Mouse (Mus musculus): ENCODE results near the gene Gpr18.
"Not testable (repeated sequence)": the region's sequence is repeated elsewhere in the genome, so short reads cannot be mapped to it uniquely, and the experiment has no call there.

Gene Gpr18

DNA sequence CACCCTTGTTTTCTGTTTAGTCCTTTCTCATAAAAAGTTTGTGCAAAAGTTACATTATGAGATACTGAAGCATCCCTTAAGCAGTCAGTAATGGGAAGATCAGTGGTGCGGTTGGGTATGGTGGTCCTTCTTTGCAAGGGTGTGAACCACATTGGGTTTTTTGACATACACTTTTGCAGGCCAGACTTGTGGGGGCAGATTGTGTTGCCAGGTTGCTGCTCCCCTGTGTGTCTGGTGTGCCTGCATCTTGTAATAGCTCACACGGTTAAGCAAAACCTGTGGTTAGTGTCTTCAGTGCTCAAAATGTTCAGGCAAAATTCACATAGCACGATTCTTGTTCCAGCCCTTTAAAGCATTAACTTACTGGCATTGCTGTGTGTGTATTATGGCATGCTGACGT is 20.3 kb downstream of the Gpr18 start:
- in situ Hi-C loops (cut with MboI; ENCODE audit: low sequenced_read_pairs) = no loop called here

DNA sequence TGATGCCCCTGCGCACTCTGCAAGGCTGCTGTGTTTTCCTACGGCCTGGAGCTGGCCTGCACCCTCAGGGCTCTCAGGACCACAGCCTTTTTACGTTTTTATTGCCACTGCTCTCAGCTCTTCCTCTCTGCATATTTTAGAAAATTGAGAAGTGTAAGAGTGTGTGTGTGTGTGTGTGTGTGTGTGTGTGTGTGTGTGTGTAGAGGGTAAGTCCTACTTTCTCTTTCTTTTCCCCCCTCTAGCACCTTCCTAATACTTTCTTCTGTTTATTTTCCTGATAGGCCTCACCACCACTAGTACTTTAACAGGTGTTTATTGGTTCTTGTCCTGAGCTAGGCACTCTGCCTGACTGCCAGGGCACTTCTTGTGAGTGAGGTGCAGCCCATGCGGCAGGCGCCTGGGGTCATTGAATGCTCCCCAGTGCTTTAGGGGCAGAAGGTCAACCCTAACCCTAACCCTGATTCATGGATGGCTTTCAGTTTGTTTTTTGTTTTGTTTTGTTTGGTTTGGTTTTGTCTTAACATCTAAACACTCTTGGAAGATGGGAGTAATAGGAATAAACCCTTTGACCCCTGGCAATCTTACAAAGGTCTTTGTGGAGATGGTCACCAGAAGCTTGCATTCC is 21.0 kb downstream of the Gpr18 start:
- in situ Hi-C loops (cut with MboI; ENCODE audit: low sequenced_read_pairs) = no loop called here

DNA sequence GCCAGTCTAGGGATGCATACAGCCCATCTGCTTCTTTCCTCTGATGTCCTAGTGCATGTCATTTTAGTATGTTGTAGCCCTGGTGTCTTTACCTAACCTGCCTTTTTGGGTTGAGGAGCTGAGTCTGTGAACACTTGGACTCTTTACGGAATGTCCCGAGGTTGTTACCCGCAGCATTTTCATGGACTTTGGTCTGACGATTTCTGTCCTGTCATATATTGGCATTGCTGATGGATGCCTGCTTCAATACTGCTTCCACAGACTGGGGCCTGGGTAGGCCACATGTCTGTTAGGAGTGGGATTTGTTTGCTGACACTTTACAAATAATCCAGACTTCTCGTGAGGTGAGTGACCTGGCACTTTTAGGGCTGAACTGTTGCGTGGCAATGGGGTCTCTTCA is 21.8 kb downstream of the Gpr18 start:
- in situ Hi-C loops (cut with MboI; ENCODE audit: low sequenced_read_pairs) = no loop called here

DNA sequence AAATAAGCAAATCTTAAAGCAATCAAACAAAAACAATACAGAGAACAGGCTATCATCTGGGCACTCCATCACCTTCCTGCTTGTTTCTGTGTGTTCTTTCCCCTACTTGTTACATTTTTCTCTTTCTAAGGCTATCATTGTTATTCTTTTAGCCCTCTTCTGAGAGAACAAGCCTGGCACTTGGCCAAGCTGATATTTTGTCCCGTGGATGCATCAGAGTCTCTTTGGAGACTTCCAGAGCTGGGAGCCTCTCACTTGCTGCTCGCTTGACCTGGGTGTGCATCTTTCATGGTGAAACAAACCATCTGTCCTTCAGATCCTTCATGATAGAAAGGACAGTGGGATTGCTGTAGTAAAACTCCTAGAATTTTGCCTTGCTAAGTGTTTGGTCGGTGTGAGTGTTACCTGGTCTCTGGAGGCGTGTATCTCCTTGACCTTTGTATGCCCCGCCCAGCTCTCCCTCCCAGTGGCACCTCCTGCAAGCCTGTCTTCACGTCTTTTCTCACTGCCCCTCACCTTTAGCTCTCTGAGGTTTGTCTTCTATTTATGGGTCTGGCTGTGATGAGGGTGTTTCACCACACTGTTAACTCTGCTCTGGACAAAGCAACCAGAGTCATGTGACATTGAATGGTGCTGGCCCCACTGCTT is 31.3 kb downstream of the Gpr18 start:
- in situ Hi-C loops (cut with MboI; ENCODE audit: low sequenced_read_pairs) = no loop called here

DNA sequence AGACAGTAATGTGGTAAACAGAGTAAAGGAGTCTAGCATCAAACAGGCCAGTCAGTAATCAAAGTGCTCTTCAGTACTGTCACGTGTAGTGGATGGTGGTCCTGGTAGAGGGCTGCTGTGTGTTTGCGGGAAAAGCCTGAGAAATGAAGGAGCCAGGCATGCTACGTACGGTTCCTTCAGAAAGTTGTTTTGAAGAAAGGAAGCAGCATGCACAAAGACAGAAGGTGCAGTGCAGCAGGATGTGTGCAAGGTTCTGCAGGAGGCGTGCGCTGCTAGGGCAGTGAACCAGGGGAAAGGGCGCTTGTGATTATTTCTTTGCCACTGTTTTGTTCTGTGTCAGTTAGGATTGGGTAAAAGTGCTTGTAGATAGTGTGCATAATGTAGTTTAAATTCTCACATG is 34.4 kb downstream of the Gpr18 start:
- in situ Hi-C loops (cut with MboI; ENCODE audit: low sequenced_read_pairs) = no loop called here

DNA sequence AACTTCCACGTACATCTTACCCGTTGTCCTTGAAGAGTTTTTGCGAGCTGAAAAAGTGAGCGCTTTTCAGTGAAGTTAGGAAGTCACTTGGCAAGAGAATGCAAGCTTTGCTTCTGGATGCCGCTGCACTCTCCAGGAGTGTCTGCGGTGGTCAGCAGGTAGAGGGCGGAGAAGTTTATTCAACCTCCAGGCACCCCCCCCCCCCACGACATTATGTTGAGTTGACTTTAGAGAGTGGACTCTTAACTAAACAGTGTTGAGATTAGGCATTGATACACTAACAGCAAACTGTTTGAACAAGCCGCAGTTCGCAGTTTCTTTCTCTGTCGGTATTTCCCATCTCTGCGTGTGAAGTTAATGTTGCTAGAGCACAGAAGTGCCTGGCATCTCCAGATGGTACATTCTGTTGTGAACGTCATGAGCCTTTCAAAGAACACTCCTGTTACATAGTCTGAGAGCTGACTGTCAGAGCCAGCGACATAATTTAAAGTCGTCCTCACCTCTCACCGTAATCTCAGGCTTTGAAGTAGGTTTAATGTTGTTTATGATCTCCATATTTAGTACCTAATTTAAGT is 36.2 kb downstream of the Gpr18 start:
- in situ Hi-C loops (cut with MboI; ENCODE audit: low sequenced_read_pairs) = no loop called here

DNA sequence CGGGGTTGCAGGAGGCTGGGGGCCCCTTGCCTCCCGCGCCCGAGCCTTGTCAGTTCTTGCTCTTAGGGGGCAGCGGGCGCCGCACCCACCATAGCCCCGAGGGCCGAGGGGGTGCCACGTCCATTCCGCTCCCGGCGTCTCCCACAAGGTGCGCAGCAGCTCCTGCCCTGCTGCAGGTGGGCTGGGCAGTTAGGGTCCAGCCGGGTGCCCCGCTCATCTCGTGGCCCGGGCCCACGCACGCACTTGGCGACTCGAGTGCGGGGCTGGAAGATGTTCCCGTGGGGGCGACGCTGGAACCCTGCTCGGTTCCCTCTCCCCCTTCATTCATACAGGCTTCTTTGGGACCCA is 36.7 kb downstream of the Gpr18 start:
- in situ Hi-C loops (cut with MboI; ENCODE audit: low sequenced_read_pairs) = no loop called here

DNA sequence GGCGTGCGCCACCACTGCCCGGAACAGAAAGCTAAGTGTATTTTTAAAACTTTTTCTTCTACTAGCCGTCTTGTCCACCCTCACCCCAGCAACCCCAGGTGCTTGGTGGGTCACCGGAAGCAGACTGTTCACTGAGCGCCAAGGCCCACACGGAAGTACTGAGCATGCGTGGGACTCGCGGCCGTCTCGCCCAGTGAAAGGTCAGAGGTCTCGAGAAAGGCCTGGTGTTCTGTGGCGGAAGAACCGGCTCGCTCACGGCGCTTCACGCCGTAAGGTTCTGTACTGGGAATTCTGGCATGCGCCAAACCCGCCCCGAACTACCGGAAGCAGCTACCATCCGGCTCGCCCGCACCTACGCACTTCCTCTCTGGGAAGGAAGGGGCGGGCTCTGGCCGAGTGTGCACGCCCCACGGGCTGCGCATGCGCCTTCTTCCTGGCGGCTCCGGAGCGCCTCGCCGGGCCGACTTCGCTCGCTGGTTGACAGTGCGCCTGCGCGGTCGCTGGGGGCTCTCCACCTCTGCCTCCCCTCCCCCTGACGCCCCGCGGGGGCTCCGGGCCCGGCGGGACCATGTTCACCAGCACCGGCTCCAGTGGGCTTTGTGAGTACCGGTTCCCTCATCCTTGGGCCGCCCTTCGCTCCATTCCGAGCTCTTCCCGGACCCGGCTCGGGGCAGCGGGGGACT is 37.3 kb downstream of the Gpr18 start, which contains the start of gene Ubac2:
TSS of gene Ubac2 (plus strand) at position 445 of the 683 bp plus-strand sequence.
- in situ Hi-C loops (cut with MboI; ENCODE audit: low sequenced_read_pairs) = no loop called here

DNA sequence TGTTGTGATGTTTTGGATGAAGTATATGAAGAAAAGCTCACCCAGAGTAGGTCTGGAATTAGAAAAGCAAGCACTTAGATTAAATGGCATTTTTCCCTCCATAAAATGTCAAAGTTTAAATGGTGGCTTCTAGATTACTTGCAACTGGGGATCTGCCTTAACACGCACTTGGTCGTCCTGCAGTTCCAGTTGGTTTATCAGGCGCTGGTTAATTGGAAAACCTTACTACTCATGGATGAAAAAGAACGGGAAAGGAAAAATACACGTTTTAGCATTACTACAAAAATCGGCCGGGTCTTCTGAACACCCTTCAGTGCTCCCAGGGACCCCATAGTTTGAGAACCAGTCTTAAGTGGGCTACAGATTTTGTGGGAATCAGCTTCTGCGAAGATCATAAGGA is 37.9 kb downstream of the Gpr18 start:
- in situ Hi-C loops (cut with MboI; ENCODE audit: low sequenced_read_pairs) = no loop called here

DNA sequence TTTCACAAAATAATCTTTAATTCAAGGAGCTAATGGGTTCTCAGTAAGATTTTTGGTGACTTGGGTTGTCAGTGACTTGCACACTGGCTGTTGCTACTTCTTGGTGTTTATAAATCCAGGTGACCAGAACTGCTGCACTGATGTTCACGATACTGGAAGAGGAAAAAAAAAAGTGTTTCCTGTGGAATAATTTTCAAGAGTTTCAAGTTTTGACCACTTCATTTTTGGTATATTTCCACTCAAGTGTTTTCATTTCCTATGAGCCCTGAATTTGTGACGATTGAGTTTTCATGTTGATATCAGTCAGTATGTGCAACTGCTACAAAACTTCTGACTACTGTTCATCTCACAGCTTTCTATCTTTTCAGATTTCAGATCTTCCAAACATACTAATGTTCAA is 38.7 kb downstream of the Gpr18 start:
- in situ Hi-C loops (cut with MboI; ENCODE audit: low sequenced_read_pairs) = no loop called here

DNA sequence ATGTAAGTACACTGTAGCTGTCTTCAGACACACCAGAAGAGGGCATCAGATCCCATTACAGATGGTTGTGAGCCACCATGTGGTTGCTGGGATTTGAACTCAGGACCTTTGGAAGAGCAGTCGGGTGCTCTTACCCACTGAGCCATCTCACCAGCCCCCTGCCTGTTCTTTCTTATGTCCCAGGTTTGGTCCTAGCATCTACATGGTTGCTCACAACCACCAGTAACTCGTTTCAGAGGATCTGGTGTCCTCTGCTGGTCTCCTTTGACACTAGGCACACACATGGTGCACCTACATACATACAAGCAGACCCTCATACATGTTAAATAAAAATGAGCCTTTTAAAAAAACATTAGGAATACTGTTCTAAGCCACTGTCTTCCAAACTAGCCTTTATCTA is 39.4 kb downstream of the Gpr18 start:
- in situ Hi-C loops (cut with MboI; ENCODE audit: low sequenced_read_pairs) = not testable (repeated sequence)

DNA sequence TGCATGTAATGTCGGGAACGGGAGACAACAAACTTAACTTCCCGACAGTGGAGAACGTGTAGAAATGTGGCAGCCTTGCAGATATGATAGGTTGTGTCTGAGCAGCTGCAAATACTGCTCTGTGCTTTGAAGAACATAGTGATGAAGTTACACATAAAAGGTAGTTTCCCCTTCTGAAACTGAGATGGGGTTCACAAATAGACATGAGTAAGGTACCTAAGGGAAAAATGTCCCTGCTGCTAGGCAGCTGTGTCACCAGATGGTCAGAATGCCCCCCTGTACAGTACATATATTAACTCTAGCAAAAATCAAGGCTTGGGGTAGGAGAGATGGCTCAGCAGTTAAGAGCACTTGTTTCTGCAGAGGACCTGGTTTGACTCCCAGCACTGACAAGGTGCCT is 41.9 kb downstream of the Gpr18 start:
- in situ Hi-C loops (cut with MboI; ENCODE audit: low sequenced_read_pairs) = no loop called here

DNA sequence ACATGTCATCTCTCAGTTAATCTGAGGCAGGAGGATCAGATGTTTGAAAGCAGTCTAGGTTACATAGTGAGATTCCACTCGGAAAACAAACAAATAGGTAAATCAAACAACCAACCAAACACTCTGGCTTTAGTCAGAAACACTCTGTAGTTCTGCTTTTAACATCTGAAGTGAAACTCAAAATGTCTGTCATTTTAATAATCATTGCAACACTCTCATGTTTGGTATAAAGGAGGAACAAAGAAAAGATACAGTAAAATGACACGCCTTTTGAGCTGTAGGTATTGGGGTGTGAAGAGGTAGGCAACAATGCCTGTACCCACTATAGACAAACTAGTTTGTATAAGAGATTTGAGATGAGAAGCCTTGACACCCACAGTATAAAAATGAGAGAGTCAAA is 42.4 kb downstream of the Gpr18 start:
- in situ Hi-C loops (cut with MboI; ENCODE audit: low sequenced_read_pairs) = no loop called here

DNA sequence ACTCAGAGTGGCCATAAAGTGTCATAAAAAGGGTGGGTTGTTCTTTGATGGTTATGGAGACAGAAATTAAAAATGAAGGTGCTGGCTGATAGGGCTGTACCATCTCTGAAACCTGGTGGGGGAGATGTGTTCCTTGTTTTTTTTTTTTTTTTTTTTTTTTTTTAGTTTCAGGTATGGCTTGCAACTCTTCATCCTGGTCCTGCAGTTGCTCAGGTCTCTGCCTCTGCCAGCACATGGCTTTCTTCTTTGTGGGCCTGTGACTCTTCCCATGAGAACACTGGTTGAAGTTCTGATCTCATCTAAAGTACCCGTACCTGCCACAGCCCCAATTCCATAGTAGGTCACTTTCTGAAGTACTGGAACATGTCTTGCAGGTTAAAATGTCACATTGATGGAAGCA is 42.8 kb downstream of the Gpr18 start:
- in situ Hi-C loops (cut with MboI; ENCODE audit: low sequenced_read_pairs) = no loop called here

DNA sequence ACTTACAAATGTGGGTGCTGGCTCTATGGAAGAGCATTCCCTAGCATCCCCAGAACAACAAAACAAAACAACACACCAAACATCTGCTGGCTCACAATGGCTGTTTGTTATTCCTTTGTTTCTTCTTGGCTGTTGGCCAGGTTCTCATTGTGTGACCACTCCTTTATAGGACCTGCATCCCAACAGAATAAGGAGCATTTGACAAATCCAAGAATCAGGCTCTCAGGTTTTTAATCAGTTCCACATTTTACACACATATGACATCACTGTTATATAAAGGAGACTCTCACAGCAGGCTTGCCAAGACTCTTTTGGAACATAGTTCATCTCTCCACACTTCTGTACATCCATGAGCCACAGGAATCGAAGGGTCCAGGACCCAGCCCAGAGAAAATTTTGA is 46.5 kb downstream of the Gpr18 start:
- in situ Hi-C loops (cut with MboI; ENCODE audit: low sequenced_read_pairs) = loop anchor here (5.0 kb wide), 1 partner anchor 193 kb away; no protein-coding TSS in a partner anchor

DNA sequence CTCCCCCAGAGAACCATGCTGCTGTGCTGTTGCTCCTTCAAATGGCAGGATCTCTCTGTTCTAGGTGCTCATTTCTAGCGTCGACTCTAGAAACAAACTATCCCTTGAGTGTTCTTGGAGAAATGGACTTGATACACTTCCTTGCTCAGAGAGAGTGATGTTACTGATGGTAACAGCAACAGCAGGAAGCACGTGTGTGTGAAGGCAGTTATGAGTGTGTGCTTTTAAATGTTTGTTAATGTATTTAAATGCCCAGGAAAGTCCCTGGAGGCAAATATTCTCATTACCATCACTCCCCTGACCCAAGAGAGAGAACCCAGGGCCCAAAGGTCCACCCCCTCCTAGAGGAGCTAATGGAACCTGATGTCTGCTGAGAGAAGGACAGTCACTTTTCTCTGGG is 49.0 kb downstream of the Gpr18 start:
- in situ Hi-C loops (cut with MboI; ENCODE audit: low sequenced_read_pairs) = loop anchor here (5.0 kb wide), 1 partner anchor 196 kb away; no protein-coding TSS in a partner anchor

DNA sequence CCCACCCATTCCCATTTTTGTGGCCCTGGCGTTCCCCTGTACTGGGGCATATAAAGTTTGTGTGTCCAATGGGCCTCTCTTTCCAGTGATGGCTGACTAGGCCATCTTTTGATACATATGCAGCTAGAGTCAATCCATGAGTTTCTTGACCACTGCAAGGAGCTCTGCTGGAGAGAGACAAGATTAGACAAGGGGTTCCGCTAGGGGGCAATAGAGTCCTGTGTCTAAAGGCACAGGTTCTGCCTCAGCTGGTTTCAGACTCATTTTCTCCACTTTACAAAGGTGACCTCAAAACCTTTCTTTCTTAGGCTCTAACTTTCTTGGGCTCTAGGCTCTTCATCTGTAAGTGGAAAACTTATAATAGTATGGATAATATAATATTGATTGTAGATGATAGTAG is 50.4 kb downstream of the Gpr18 start:
- in situ Hi-C loops (cut with MboI; ENCODE audit: low sequenced_read_pairs) = loop anchor here (5.0 kb wide), 1 partner anchor 197 kb away; no protein-coding TSS in a partner anchor

Data from CH12F3 (cell line).